Mouse (Mus musculus) limb, embryonic 10.5 days (tissue): ENCODE results near the gene St3gal2. TPM values are rescaled to one million over a fixed set of nuclear protein-coding genes. Genes with fewer than 3 reads are reported as not detected.
"Not testable (repeated sequence)": the region's sequence is repeated elsewhere in the genome, so short reads cannot be mapped to it uniquely, and the experiment has no call there.

Experiments used
- DNase-seq: peaks from one replicate; pipeline ENCODE4 v3.0.0-alpha.2; 2017; ENCODE audit warnings: low spot score
- H3K27ac ChIP-seq: fragments of 300-500 bp; sonication (generic); 2 replicates; pipeline ENCODE4 v1.5.1; 2016; ENCODE audit warnings: mild to moderate bottlenecking
- H3K27me3 ChIP-seq: fragments of 300-500 bp; sonication (generic); 2 replicates; pipeline ENCODE4 v1.6.1; 2016; ENCODE audit warnings: low read depth, mild to moderate bottlenecking; ENCODE audit not compliant: poor library complexity, severe bottlenecking
- H3K36me3 ChIP-seq: fragments of 300-500 bp; sonication (generic); 2 replicates; pipeline ENCODE4 v1.6.1; 2016; ENCODE audit warnings: mild to moderate bottlenecking, moderate library complexity
- H3K4me1 ChIP-seq: fragments of 300-500 bp; sonication (generic); 2 replicates; pipeline ENCODE4 v1.6.1; 2016
- H3K4me3 ChIP-seq: fragments of 300-500 bp; sonication (generic); 2 replicates; pipeline ENCODE4 v1.5.1; 2016; ENCODE audit warnings: mild to moderate bottlenecking, moderate library complexity
- H3K9me3 ChIP-seq: fragments of 300-500 bp; sonication (generic); replicated peaks from 2 replicates; pipeline ENCODE4 v1.6.1; 2016; ENCODE audit warnings: mild to moderate bottlenecking
- WGBS: fragments of 180-500 bp; shearing (Covaris S2); methylation state at CpG from one replicate; pipeline ENCODE4 v1.1.7; 2016; 5-methylcytosine and 5-hydroxymethylcytosine counted together
- polyA plus RNA-seq: library from polyadenylated mRNA; unstranded; fragments of >200 nt; fragmentation: Nextera tagmentation; extraction: Ambion mirVana; gene quantifications from 2 replicates; pipeline ENCODE4 v1.2.1, GENCODE M21; 2016

Gene St3gal2
- polyA plus RNA-seq, 1 experiment from 2014 or later: 42.2 TPM

DNA sequence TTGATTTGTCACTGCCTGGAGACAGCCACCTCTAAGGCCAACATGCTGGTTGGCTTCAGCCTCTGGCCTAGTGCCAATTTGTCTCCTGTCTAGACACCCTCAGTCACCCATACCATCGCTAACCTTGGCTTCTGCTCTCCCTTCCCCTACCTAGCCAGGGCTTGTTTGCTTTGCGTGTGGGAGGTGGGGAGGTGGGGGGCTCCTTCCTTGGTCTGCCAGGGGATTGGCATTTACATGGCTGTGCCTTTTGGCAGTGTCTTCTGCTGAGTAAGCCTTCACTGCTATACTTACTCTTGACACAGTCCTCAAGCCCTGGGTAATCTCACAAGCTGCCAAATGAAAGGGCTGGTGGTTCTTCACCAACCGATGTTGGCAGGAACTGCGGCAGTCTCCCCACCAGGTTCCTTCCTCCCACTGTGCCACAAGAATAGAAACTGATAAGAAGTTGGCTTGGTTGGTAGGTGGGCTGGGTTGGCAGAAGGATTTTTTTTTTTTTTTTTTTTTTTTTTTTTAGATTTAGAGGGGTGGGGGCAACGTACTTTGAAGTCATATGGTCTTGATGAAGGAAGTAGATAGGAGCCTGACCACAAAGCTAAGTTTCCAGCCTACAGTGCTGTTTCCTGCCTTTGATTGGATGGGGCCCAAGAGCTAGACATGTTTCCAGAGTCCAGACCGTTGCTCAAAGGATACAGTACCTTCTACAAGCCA lies 19.3 kb downstream of the St3gal2 start:
- no peak for DNase-seq
- 77% methylated on average over 6 of the region's 6 CpGs for WGBS
- Histone ChIP-seq H3K27me3 (no peaks in the 10 kb centered on the region), H3K4me3 (no peak overlapping the region), H3K9me3 (no peaks in the 10 kb centered on the region), H3K36me3 (peaks cover 49% of the 10 kb centered on the region), H3K27ac (no peak overlapping the region), H3K4me1 (peaks cover 4% of the 10 kb centered on the region; the same call in 1 of the 2 replicates)

DNA sequence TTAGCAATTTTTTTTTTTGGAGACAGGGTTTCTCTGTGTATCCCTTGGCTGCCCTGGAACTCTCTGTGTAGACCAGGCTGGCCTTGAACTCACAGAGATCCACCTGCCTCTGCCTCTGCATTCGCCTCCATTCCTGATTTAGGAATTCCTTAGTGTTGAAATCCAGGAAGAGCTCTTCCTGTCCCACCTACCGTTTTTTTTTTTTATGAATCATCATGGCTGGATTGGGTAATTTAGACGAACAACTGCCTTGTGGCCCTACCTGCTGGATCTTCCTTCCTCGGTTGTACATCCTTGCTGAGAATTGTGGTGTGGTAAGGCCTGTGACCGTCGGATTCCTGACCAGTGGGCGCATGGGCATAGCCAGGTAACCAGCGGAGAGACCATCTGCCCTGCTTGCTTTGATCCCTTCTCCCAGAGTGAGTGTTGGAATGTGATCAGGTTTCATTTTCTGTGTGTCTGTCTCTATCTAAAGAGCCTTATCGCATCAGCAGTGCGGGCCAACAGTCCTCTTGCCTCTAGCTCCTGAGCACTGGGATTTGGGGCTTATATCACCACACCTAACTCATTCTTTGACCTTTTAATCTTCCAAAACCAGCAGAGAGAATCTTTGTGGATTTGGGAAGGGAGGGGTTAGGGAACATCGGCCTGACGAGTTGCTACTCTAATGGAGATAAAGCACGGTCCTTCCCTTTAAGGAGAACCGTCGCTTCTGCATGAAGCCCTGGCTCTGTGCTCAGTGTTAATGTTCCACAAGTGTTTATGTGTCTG lies 21.1 kb downstream of the St3gal2 start:
- H3K9me3 ChIP-seq: no peaks in the 10 kb centered on the region
- 91% methylated on average over 15 of the region's 15 CpGs for WGBS
- no peak overlapping the region for H3K4me3 ChIP-seq
- no peaks in the 10 kb centered on the region for H3K27me3 ChIP-seq
- H3K36me3 ChIP-seq: peaks cover 37% of the 10 kb centered on the region
- H3K4me1 ChIP-seq: peaks cover 4% of the 10 kb centered on the region; the same call in 1 of the 2 replicates
- DNase-seq: no peak
- no peak overlapping the region for H3K27ac ChIP-seq

DNA sequence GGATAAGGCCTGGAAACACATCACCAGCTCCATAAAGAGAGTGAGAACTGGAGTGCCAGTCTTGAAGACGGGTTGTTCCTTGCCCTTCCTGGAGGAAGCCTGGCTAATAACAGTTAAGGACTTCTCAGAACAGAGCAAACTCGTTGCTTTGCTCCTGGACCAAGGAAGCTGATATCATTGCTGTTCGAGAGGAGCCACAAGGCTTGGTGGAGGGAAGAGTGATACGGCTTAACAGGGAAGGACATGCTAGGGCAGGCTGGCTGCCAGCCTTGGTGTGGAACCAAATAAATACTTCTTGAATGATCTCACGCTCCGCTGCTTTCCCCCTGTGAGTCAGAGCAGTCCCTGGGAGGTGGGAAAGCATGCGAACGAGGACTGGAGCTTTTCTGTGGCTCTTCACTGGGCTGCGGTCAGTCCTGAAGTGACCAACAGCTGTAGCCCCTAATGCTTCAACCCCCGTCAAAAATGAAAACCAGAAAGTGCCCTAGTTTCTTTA lies 21.8 kb downstream of the St3gal2 start:
- Histone ChIP-seq H3K4me3 (no peak overlapping the region), H3K36me3 (peaks cover 35% of the 10 kb centered on the region), H3K4me1 (peaks cover 4% of the 10 kb centered on the region; the same call in 1 of the 2 replicates), H3K27ac (no peak overlapping the region), H3K9me3 (no peaks in the 10 kb centered on the region), H3K27me3 (no peaks in the 10 kb centered on the region)
- no peak for DNase-seq
- WGBS: 83% methylated on average over 10 of the region's 10 CpGs

DNA sequence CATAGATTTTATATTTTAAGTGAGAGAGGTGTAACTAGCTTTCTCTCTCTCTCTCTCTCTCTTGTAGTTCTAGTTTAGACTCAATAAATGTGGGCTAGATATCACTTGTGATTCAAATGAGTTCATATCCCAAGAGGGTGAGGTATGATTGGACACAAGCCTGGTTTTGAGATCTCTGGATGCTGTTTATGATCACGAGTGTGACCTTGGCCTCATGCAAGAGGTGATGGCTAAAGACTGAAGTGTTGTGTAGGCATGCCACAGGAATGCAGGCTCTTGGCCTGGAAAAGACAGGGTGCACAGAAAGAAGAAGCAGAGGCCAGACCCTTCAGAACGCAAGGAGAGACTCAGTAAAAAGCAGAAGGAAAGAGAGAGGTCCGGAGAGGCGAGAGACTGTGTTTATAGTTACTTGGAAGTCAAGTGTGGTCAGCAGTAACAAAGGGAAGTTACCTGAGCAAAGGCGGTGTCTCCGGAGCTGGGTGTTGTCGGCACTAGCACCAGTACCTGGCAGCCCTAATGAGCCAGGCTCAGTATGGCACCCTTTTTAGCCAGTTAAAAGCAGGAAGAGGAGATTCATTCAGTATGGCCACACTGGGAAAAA lies 24.7 kb downstream of the St3gal2 start:
- WGBS: 88% methylated on average over 7 of the region's 7 CpGs
- Histone ChIP-seq H3K27ac (no peak overlapping the region), H3K4me3 (no peak overlapping the region), H3K36me3 (peaks cover 35% of the 10 kb centered on the region), H3K9me3 (no peaks in the 10 kb centered on the region), H3K4me1 (no peaks in the 10 kb centered on the region), H3K27me3 (no peaks in the 10 kb centered on the region)
- no peak for DNase-seq

DNA sequence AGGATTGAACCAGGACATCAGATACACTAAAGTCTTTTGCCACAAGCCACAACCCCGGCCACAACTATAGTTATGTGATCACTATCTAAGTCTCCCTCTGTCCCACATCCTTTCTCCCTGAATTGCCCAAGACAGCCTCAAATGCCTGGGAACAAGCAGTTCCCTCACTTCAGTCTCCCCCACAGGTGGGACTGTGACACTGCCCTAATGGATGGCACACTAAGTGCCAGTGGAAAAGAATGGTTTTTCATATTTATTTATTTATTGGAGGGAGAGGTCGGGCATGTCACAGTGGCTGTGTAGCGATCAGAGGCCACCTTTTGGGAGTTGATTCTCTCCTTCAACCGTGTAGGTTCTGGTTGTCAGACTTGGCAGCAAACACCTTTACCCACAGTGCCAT lies 26.0 kb downstream of the St3gal2 start:
- 91% methylated on average over 4 of the region's 4 CpGs for WGBS
- H3K36me3 ChIP-seq: peaks cover 39% of the 10 kb centered on the region
- H3K27ac ChIP-seq: no peak overlapping the region
- 0 out of 2 replicates have a peak, but pooled peaks cover 3% of the 10 kb centered on the region for H3K4me1 ChIP-seq
- H3K9me3 ChIP-seq: no peaks in the 10 kb centered on the region
- no peaks in the 10 kb centered on the region for H3K27me3 ChIP-seq
- no peak for DNase-seq
- no peak overlapping the region for H3K4me3 ChIP-seq

DNA sequence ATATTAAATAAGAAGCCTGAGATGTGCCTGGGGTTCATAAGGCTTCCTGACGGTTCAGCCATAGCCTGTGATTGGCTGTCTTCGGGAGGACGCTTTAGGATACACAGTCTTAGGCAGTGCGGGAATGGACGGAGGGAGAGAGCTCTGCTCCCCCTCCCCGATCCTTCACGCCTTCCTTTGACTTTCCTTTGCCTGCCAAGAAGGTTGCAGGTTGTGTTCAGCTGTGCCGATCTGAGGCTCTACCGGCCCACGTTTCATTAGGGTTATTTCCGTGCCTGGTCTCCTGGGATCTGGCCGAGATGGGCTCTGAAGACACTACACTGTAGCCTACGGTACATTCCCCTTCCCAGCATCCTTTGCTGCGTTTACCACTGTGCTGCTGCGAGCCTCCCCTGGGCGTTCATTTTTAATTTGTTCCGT lies 30.4 kb downstream of the St3gal2 start:
- Histone ChIP-seq H3K4me1 (0 out of 2 replicates have a peak, but pooled peaks cover 3% of the 10 kb centered on the region), H3K36me3 (peaks cover 70% of the 10 kb centered on the region), H3K27me3 (no peaks in the 10 kb centered on the region), H3K9me3 (no peaks in the 10 kb centered on the region), H3K4me3 (no peak overlapping the region), H3K27ac (no peak overlapping the region)
- WGBS: 84% methylated on average over 17 of the region's 17 CpGs
- no peak for DNase-seq

DNA sequence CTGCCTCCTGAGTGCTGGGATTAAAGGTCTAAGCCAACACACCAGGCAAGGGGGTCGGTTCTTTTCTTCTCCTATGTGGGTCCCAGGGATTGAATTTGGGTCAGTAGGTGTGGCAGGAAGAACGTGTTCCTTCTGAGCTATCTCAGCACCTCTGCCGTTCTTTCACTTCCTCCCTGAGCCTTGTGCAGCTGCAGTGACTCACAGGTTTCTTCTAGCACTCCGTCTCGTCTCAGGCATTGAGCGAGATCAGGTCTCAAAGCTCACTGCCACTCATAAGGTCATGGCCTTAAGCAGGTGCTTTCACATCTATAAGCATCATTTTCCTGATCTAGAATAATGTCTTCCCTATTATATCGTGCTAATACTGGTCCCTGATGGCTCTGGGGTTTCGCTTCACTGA lies 35.1 kb downstream of the St3gal2 start:
- Histone ChIP-seq H3K9me3 (no peaks in the 10 kb centered on the region), H3K27ac (no peak overlapping the region), H3K27me3 (no peaks in the 10 kb centered on the region), H3K4me3 (no peak overlapping the region), H3K4me1 (0 out of 2 replicates have a peak, but pooled peaks cover 3% of the 10 kb centered on the region), H3K36me3 (peaks cover 93% of the 10 kb centered on the region)
- DNase-seq: no peak
- 84% methylated on average over 8 of the region's 8 CpGs for WGBS

DNA sequence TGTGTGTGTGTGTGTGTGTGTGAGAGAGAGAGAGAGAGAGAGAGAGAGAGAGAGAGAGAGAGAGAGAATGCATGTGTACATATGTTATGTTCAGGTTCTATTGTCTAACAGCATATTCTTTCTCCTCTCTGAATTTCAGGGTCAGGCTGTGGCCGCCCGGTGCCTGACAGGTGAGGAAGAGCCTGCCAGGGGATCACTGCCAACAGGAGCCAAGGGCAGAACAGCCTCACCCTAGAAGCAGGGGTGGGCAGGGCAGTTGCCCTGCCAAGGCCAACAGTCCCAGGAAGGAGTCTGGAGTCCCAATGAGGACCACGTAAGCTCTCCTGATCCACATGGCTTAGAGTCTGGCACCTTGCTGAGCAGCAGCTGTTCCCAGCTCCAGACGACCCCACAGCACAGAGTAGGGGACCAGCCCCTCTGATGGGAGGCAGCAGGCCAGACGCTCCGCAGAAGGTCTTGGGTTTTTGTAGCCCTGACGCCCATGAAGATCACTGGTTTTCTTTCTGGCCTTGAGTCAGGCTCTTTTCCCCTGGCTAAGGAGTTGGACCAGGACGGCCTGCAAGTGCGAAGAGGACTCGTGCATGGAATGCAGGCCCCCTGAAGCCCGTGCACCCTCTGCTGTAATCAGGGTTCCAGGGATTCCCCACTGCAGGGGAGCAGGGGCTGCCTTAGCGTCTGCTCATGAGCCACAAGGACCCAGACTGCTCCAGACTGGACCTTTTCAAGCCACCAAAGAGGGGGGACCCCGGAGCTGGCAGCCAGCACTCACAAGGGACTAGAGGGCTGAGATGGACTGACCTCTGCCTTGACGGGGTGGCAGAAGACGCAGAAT lies 37.1 kb downstream of the St3gal2 start:
- 91% methylated on average over 15 of the region's 15 CpGs for WGBS
- Histone ChIP-seq H3K4me1 (no peaks in the 10 kb centered on the region), H3K4me3 (no peak overlapping the region), H3K27ac (no peak overlapping the region), H3K27me3 (no peaks in the 10 kb centered on the region), H3K9me3 (no peaks in the 10 kb centered on the region), H3K36me3 (peaks cover 89% of the 10 kb centered on the region)
- no peak for DNase-seq

DNA sequence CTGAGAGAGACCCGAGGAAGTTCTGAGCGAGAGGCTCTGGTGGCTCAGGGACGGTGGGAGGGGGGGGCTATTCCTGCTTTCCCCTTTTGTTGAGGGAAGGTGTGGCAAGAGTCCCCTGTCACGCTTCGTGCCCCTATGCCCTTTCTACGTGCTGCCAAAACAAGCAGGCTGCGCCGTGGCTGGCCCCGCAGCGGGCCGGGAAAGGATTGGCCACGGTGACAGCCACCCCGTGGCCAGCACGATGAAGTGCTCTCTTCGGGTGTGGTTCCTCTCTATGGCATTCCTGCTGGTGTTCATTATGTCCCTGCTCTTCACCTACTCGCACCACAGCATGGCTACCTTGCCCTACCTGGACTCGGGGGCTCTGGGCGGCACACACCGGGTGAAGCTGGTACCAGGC lies 37.7 kb downstream of the St3gal2 start:
- Histone ChIP-seq H3K27me3 (no peaks in the 10 kb centered on the region), H3K9me3 (no peaks in the 10 kb centered on the region), H3K4me1 (no peaks in the 10 kb centered on the region), H3K4me3 (no peak overlapping the region), H3K36me3 (peaks cover 89% of the 10 kb centered on the region), H3K27ac (no peak overlapping the region)
- 93% methylated on average over 19 of the region's 19 CpGs for WGBS
- DNase-seq: no peak

DNA sequence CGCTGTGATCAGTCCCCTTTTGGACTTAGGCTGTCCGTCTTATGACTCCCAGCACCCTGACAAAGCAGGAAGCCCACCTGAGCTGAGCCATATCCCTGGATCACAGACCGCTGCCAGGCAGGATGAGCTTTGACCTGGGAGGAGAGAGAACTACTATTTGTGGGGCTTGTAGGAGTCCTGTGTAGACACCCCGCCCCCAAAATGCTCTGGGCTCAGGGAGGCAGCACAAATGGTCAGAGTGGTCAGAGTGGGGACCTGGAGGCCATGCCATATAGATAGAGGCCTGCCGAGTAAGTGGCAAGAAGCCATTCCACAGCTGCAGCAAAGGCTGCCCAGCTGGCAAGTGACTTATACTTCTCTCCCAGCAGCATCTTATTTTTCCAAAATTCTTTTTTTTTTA lies 38.4 kb downstream of the St3gal2 start:
- Histone ChIP-seq H3K4me1 (no peaks in the 10 kb centered on the region), H3K27me3 (no peaks in the 10 kb centered on the region), H3K9me3 (no peaks in the 10 kb centered on the region), H3K4me3 (no peak overlapping the region), H3K36me3 (peaks cover 90% of the 10 kb centered on the region), H3K27ac (no peak overlapping the region)
- DNase-seq: no peak
- 91% methylated on average over 5 of the region's 5 CpGs for WGBS

DNA sequence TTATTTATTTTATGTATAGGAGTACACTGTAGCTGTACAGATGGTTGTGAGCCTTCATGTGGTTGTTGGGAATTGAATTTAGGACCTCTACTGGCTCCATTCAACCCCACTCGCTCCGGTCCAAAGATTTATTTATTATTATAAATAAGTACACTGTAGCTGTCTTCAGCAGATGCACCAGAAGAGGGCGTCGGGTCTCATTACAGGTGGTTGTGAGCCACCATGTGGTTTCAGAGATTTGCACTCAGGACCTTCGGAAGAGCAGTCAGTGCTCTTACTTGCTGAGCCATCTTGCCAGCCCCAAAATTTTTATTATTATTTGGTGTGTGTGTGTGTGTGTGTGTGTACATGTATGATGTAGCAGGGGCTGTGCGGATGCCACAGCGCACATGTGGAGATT lies 38.8 kb downstream of the St3gal2 start:
- H3K9me3 ChIP-seq, H3K27ac ChIP-seq, DNase-seq, H3K4me3 ChIP-seq, H3K4me1 ChIP-seq, H3K27me3 ChIP-seq: not testable (repeated sequence)
- WGBS: 91% methylated on average over 7 of the region's 7 CpGs
- peaks cover 91% of the 10 kb centered on the region for H3K36me3 ChIP-seq

DNA sequence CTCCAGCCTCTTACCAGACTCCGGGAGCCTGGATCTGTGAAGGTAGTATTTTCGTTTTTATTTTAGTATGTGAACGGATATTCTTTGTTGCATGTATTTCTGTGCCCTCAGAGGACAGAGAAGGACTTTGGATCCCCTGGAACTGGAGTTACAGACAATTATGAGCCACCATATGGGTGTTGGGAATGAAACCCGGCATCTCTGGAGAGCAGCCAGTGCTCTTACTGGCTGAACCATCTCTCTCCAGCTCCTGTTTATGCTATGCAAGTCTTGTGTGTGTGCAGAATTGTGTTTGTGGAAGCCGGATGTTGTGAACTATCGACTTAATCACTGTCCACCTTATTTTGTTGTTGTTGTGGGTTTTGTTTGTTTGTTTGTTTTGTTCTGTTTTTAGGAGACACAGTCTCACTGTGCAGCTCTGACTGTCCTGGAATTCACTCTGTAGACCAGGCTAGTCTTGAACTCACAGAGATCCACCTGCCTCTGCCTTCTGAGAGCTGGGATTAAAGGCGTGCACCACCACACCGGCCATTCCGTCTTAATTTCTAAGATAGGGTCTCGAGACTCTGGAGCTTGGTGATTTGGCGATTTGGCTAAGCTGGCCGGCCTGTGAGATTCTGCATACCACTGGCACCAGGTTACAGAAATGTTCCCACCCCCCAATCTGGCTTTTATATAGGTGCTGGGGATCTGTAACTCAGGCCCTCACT lies 39.5 kb downstream of the St3gal2 start:
- DNase-seq: no peak
- no peaks in the 10 kb centered on the region for H3K4me1 ChIP-seq
- H3K9me3 ChIP-seq: no peaks in the 10 kb centered on the region
- H3K27me3 ChIP-seq: no peaks in the 10 kb centered on the region
- peaks cover 91% of the 10 kb centered on the region for H3K36me3 ChIP-seq
- H3K27ac ChIP-seq: no peak overlapping the region
- WGBS: 94% methylated on average over 12 of the region's 12 CpGs
- no peak overlapping the region for H3K4me3 ChIP-seq
